In the genomic region with DNA sequence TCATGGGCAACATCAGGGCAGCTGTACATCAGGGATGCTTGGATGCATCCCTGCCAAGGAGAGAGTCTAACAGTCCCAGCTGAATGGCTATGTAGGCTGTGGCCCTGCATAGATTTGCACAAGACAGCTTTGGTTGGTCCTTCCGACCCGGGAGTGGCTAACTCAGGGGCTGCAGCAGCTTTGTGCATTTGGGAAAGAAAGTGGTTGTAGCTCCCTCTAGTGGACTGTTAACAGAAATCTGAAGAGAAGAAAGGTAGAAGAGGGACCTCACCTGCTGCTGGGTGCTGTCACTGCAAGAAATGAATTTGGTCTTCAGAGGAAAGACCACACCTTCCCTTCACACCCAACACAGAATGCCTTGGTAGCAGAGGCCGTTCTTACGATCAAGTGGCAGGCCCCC, we compare ENCODE assay signal across 8 mouse cellular contexts. TPM values are rescaled to one million over a fixed set of nuclear protein-coding genes. Genes with fewer than 3 reads are reported as not detected.
A peak's percentile ranks its signal among the peaks of the same experiment; 100 is the strongest.
DNase-seq lines count a peak whose midpoint lies in the region; ATAC-seq and TF ChIP-seq lines count a peak whose summit lies in the region.

No protein-coding gene starts in this region.

- CTCF ChIA-PET in Patski (lab: Charles Lee): interaction anchor here (1.0 to 8.4 kb wide), 7 partner anchors 14 to 205 kb away, joined by 3 to 84 read pairs (median 7); no protein-coding TSS in a partner anchor

- no peaks in the 10 kb centered on the region for H3K36me3 ChIP-seq in thymus, adult 2 months (ENCODE audit: control insufficient read depth, insufficient read depth, low read length)

- H3K27me3 ChIP-seq in Patski: peaks cover 48% of the 10 kb centered on the region
- no peaks in the 10 kb centered on the region; the same call in 1 of the 2 replicates for H3K27me3 ChIP-seq in thymus, adult 2 months (ENCODE audit: control insufficient read depth, insufficient read depth, low read length)

- intact Hi-C loops in left cerebral cortex, postnatal 4 days (cut with DNase I): loop anchor here (5.0 kb wide), 2 partner anchors 142 to 202 kb away; no protein-coding TSS in a partner anchor
- intact Hi-C loops in heart, postnatal 25 days (cut with DNase I): loop anchor here (5.0 kb wide), 2 partner anchors 62 to 202 kb away; no protein-coding TSS in a partner anchor

- H3K4me3 ChIP-seq in thymus, adult 2 months (ENCODE audit: control insufficient read depth, insufficient read depth, low read length): no peak overlapping the region

- H3K27ac ChIP-seq in thymus, adult 2 months (ENCODE audit: control insufficient read depth, insufficient read depth, low read length): no peak overlapping the region

- TF ChIP-seq POLR2A in thymus, adult 2 months (IDR thresholded peaks at IDR 0.05; ENCODE audit: control insufficient read depth, extremely low read depth, insufficient read depth, low read length, poor library complexity): no peak

- in situ Hi-C loops in Patski (cut with MboI; ENCODE audit: low pct_unique_long_range_greater_than_20kb): no loop called here

- peak; percentile 36 for DNase-seq in left cerebral cortex, postnatal 4 days
- DNase-seq in left cerebral cortex, adult 11 months (ENCODE audit: low spot score): no peak
- no peak for DNase-seq in Patski (ENCODE audit: low read depth, low spot score)
- DNase-seq in cerebellum, adult 9-10 months: peak; percentile 70
- DNase-seq in lung, postnatal 36 days: peak; percentile 4
- no peak for DNase-seq in thymus, adult 2 months
- no peak for DNase-seq in heart, postnatal 25 days (ENCODE audit: low spot score)

- peak; percentile 63 for TF ChIP-seq CTCF in Patski (IDR thresholded peaks at IDR 0.05)
- TF ChIP-seq CTCF in thymus, adult 2 months (IDR thresholded peaks at IDR 0.05; ENCODE audit: borderline replicate concordance, control insufficient read depth, extremely low read depth, insufficient read depth, low read length, poor library complexity): no peak

- H3K4me1 ChIP-seq in thymus, adult 2 months (replicated peaks; ENCODE audit: control insufficient read depth, insufficient read depth, low read length): no peaks in the 10 kb centered on the region

- WGBS in thymus, adult 2 months: 27% methylated on average over 4 of the region's 4 CpGs

- POLR2A ChIA-PET in Patski (lab: Charles Lee): no interaction called here

- ATAC-seq in Patski: peak; percentile 27
- ATAC-seq in megakaryocyte, adult 5-6 weeks (ENCODE audit: poor library complexity, severe bottlenecking): no peak

RNA-seq across cellular contexts. Expression of gene Kcna6, which starts 36.0 kb away (rescaled TPM):
- total RNA-seq in left cerebral cortex, postnatal 4 days (2021): 10 to 100 TPM; 59.1 to 60.9 TPM
- 0.05 TPM for polyA plus RNA-seq in Patski (2021)
- 0.15 and 0.26 TPM in 2 replicates for polyA plus RNA-seq in thymus, adult 2 months (2012; rRNA removed)
- total RNA-seq in megakaryocyte, adult 5-6 weeks (2015): not detected in 2 replicates
- total RNA-seq in megakaryocyte, adult 5-6 weeks (2017): not detected in 2 replicates
- total RNA-seq in heart, postnatal 25 days (2021): 1 to 10 TPM; 1.2 to 2.2 TPM

RNA-seq across cellular contexts. Expression of gene Kcna1, which starts 58.2 kb away (rescaled TPM):
- 10 to 100 TPM in 1 of 2 experiments, 1 to 10 TPM in 1; 7.8 to 10.1 TPM for total RNA-seq in left cerebral cortex, postnatal 4 days (2021)
- 0.42 TPM for polyA plus RNA-seq in Patski (2021)
- polyA plus RNA-seq in thymus, adult 2 months (2012; rRNA removed): 0.31 and 0.39 TPM in 2 replicates
- not detected in 2 replicates for total RNA-seq in megakaryocyte, adult 5-6 weeks (2015)
- total RNA-seq in megakaryocyte, adult 5-6 weeks (2017): not detected in 2 replicates
- 1 to 10 TPM; 2.5 to 3.2 TPM for total RNA-seq in heart, postnatal 25 days (2021)

Comparison
In these comparisons a context has a peak if more than half of its experiments do, and no peak if none do; other contexts are left out.
1. DNase-seq: peak in left cerebral cortex, postnatal 4 days (single experiment), cerebellum, adult 9-10 months (single experiment) and lung, postnatal 36 days (single experiment); none in left cerebral cortex, adult 11 months (single experiment), Patski (single experiment), thymus, adult 2 months (single experiment) and heart, postnatal 25 days (single experiment).
2. RNA of gene Kcna6, which starts 36.0 kb away (total RNA-seq): 59.1 to 60.9 TPM in left cerebral cortex, postnatal 4 days; 1.2 to 2.2 TPM in heart, postnatal 25 days and not detected in megakaryocyte, adult 5-6 weeks; every median in the first group is over 10 times any median in the second.